Mouse (Mus musculus) intestine, embryonic 16.5 days (tissue): Measurements from ENCODE around the gene Tln1. TPM values are rescaled to one million over a fixed set of nuclear protein-coding genes. Genes with fewer than 3 reads are reported as not detected.

Experiments used
- ATAC-seq: fragments of 200-750 bp; cut with Nextera tagmentation; 2 replicates; pipeline ENCODE4 v1.8.0; 2017; ENCODE audit warnings: moderate TSS enrichment, moderate library complexity
- H3K27ac ChIP-seq: fragments of 300-500 bp; sonication (generic); 2 replicates; pipeline ENCODE4 v1.5.1; 2014; ENCODE audit warnings: mild to moderate bottlenecking, low read length
- H3K27me3 ChIP-seq: fragments of 300-500 bp; sonication (generic); replicated peaks from 2 replicates; pipeline ENCODE4 v1.6.1; 2014; ENCODE audit warnings: low read length, control low read depth, mixed read lengths; ENCODE audit not compliant: control insufficient read depth, insufficient read depth
- H3K36me3 ChIP-seq: fragments of 300-500 bp; sonication (generic); 2 replicates; pipeline ENCODE4 v1.6.1; 2014; ENCODE audit warnings: low read length, control low read depth; ENCODE audit not compliant: control insufficient read depth, insufficient read depth
- H3K4me1 ChIP-seq: fragments of 300-500 bp; sonication (generic); 2 replicates; pipeline ENCODE4 v1.6.1; 2014; ENCODE audit warnings: low read length, control low read depth, mixed read lengths; ENCODE audit not compliant: control insufficient read depth, insufficient read depth
- H3K4me2 ChIP-seq: fragments of 300-500 bp; sonication (generic); 2 replicates; pipeline ENCODE4 v1.6.1; 2014; ENCODE audit warnings: low read depth, low read length, control low read depth
- H3K4me3 ChIP-seq: fragments of 300-500 bp; sonication (generic); 2 replicates; pipeline ENCODE4 v1.5.1; 2014; ENCODE audit warnings: mild to moderate bottlenecking, low read length
- H3K9ac ChIP-seq: fragments of 300-500 bp; sonication (generic); 2 replicates; pipeline ENCODE4 v1.6.1; 2014; ENCODE audit warnings: low read depth, low read length
- H3K9me3 ChIP-seq: fragments of 300-500 bp; sonication (generic); 2 replicates; pipeline ENCODE4 v1.6.1; 2016; ENCODE audit warnings: low read length, control low read depth; ENCODE audit not compliant: control insufficient read depth
- WGBS: fragments of 180-500 bp; shearing (Covaris S2); extraction: QIAGEN DNeasy Blood & Tissue Kit; methylation state at CpG from one replicate; pipeline ENCODE4 v1.1.7; 2014; 5-methylcytosine and 5-hydroxymethylcytosine counted together
- polyA plus RNA-seq: library from polyadenylated mRNA; unstranded; fragments of >200 nt; fragmentation: Nextera tagmentation; extraction: Ambion mirVana; gene quantifications from 2 replicates; pipeline ENCODE4 v1.2.1, GENCODE M21; 2015

Tln1 gene
- polyA plus RNA-seq, 1 experiment from 2014 or later = 41.2 TPM

DNA sequence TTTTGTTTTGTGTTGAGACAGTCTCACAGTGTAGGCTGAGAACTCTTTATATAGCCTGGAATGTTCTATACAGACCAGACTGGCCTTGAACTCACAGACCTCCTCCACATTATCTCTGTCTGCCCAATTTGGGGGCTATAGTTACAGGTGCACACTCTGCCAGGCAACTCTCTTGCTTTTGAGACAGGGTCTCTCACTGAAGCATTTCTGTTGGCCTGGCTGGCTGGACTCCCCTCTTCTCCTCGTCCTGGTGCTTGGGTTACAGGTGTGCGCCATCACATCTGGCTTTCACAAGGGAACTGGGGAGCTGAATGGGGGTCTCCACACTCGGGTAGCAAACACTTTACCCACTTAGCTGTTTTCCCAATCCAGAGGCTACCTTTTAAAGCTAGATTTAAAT, 29.5 kb upstream of the Tln1 start:
- Histone ChIP-seq H3K4me2 (no peak overlapping the region), H3K9me3 (no peaks in the 10 kb centered on the region), H3K36me3 (no peaks in the 10 kb centered on the region), H3K4me3 (no peak overlapping the region), H3K27me3 (no peaks in the 10 kb centered on the region), H3K27ac (no peak overlapping the region), H3K9ac (no peak overlapping the region), H3K4me1 (no peaks in the 10 kb centered on the region)
- ATAC-seq = no peak
- WGBS = 79% methylated on average over 3 of the region's 3 CpGs

DNA sequence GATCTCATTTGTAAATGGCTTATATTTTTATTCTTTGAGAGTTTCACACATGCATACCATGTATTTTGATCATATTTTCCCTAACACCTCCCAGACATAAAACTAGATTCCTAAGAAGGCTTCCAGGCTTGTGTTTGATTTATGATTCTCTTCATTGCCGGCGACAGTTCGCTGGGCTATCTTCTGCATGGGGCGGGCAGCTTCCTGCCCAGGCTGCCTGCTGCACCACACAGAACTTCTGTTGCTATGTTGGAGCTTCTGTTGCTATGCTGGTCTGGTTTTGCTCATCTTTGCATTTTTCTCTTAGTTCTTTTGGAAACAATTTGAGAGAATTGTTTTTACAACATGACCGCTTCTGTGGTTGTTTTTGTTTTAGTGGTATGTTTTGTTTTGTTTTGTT, 29.1 kb upstream of the Tln1 start:
- H3K27ac ChIP-seq = no peak overlapping the region

DNA sequence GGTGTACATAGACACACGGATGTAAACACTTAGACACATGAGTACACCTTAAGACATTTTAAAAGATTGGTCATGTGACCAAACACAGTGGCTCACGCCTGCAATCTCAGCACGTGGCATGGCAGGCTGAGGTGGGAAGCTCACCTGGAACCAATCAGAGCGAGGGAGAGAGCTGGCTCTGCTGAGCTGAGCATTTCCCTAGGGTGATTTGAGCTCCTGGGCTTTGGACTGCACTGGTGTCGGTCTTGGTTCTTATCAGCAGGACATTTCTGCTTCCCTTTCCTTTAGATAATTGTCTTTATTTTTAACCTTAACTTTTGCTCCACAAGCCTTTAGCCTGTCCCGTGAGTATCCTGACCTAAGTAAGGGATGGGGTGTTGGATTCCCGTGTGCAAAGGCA, 25.2 kb upstream of the Tln1 start:
- H3K4me3 ChIP-seq = no peak overlapping the region
- ATAC-seq = no peak
- H3K4me2 ChIP-seq = no peak overlapping the region
- no peak overlapping the region for H3K27ac ChIP-seq
- no peak overlapping the region for H3K9ac ChIP-seq
- WGBS = 58% methylated on average over 7 of the region's 7 CpGs
- no peaks in the 10 kb centered on the region for H3K27me3 ChIP-seq
- no peaks in the 10 kb centered on the region for H3K4me1 ChIP-seq
- no peaks in the 10 kb centered on the region for H3K9me3 ChIP-seq
- peaks cover 7% of the 10 kb centered on the region; the same call in 1 of the 2 replicates for H3K36me3 ChIP-seq

More for the DNA sequence above, 29.1 kb upstream of the Tln1 start:
- Histone ChIP-seq H3K36me3 (no peaks in the 10 kb centered on the region), H3K4me1 (no peaks in the 10 kb centered on the region), H3K9ac (no peak overlapping the region), H3K4me3 (no peak overlapping the region), H3K27me3 (no peaks in the 10 kb centered on the region), H3K9me3 (no peaks in the 10 kb centered on the region), H3K4me2 (no peak overlapping the region)
- no peak for ATAC-seq
- WGBS = 49% methylated on average over 5 of the region's 5 CpGs

DNA sequence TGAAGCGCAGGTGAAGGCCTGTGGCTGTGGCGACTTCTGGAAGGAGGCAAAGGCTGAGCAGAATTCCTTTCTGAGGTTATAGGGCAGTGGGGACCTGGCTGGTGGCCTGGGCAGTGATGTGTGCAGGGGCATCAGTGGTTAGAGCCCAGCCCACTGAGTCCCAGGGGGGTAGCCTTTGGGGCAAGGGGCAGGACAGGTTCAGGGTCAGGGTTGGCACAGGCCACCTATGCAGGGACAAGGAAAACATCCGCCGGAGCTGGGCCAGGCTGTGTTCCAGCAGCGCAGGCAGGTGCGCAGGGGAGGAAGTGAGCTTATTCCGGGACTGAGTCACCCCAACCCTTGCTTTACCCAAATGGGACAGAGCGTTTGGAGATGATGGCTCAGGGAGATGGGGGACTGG, 23.9 kb upstream of the Tln1 start:
- Histone ChIP-seq H3K27me3 (no peaks in the 10 kb centered on the region), H3K27ac (no peak overlapping the region), H3K9me3 (no peaks in the 10 kb centered on the region), H3K4me1 (no peaks in the 10 kb centered on the region), H3K9ac (no peak overlapping the region), H3K4me2 (no peak overlapping the region), H3K4me3 (no peak overlapping the region), H3K36me3 (peaks cover 11% of the 10 kb centered on the region; the same call in 1 of the 2 replicates)
- ATAC-seq = peak; percentile 30; the same call in 1 of the 2 replicates
- WGBS = 74% methylated on average over 7 of the region's 8 CpGs

DNA sequence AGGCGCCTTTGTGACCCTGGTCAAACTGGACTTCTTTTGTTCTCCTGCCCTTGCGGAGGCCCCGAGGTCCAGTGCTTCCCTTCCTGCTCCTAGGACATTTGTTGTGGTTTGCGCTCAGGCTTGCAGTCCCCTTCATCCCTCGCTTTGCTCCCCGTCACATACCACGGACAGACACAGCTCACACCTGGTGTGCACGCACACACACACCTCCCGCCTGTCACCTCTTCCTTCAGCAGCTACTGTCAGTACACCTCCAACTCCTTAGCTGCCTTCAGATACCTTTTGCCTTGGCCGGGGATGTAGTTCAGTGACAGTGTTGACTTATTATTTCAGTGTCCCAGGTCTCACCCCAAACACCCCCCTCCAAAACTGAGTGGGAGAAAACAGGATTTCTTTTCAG, 23.2 kb upstream of the Tln1 start:
- H3K27ac ChIP-seq = no peak overlapping the region
- WGBS = 51% methylated on average over 10 of the region's 10 CpGs
- ATAC-seq = no peak

DNA sequence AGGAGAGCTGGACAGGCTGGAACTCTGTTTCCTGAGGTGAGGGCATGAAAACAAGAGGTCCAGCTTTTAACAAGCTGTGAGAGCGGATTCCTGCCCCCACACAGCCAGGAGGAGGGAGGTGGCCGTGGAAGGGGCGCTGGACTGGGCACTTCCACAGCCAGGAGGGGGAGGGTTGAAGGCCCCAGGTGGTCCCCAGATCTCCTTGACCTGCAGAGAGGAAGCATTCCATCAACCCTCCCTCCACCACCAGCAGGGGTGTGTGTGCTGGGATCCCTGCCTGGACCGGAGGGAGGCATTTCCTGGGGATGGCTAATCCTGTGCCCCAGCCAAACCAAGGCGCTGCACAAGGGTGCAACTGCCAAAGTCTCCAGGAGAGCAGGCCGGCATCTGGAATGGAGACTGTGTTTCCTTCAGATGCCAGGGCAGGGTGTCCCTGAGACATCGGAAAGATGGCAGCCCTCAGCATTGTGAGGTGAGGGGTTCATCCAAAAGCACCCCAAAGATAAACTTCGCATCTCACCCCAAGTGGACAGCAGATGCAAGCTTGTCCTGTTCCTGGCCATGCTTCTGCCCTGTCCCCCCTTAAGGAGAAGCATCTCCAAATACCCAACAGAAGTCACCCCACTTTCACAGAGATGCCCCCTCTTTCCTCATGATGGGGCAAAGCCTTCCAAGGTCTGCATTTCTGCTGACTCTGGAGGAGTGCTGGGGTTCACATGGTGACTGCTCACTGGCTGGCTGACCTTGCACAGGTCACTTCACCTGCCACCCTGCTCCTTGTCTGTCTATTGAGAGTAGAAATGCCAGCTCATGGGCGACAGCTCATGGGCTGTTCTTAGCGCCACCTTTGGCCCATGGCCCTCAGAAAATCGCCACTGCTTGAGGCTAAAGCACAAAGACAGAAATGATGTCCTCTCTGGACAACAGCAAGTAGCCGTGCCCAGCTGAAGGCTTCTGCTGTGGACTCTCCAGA, 22.2 kb upstream of the Tln1 start, which contains the start of gene Msmp:
Gene Msmp, minus strand, starts transcription at position 51 of the 973 bp plus-strand sequence.
- no peaks in the 10 kb centered on the region for H3K9me3 ChIP-seq
- H3K4me1 ChIP-seq = peaks cover 2% of the 10 kb centered on the region; the same call in 1 of the 2 replicates
- no peak; the same call in 1 of the 2 replicates for ATAC-seq
- peaks cover 14% of the 10 kb centered on the region; the same call in 1 of the 2 replicates for H3K36me3 ChIP-seq
- WGBS = 69% methylated on average over 12 of the region's 12 CpGs
- H3K4me2 ChIP-seq = no peak within 1 kb of the TSS
- H3K4me3 ChIP-seq = no peak within 1 kb of the TSS
- H3K9ac ChIP-seq = no peak within 1 kb of the TSS
- H3K27ac ChIP-seq = no peak within 1 kb of the TSS
- H3K27me3 ChIP-seq = no peaks in the 10 kb centered on the region

More for the DNA sequence above, 23.2 kb upstream of the Tln1 start:
- peaks cover 14% of the 10 kb centered on the region; the same call in 1 of the 2 replicates for H3K36me3 ChIP-seq
- no peak overlapping the region for H3K9ac ChIP-seq
- H3K4me3 ChIP-seq = no peak overlapping the region
- no peaks in the 10 kb centered on the region for H3K27me3 ChIP-seq
- H3K4me1 ChIP-seq = no peaks in the 10 kb centered on the region
- H3K9me3 ChIP-seq = no peaks in the 10 kb centered on the region
- no peak overlapping the region for H3K4me2 ChIP-seq

DNA sequence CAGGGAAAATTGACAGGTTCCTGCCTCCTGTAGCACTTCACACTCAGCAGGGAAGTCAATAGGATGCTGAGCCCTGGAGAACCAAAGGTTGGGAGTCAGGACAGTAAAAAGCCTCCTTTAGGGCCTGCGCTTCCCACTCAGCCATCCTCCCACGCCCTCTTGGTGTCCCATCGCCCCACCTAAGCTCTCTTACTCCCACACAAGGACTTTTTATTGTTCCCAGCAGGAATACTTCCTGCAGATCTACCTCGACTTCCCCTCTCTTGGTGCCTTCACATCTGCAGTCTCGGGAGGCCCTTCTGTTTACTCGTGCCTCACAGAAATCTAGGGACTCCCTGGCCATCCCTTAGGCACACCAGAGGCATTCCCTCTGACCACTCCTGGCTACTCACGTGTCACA, 20.9 kb upstream of the Tln1 start:
- WGBS = 72% methylated on average over 7 of the region's 7 CpGs
- Histone ChIP-seq H3K27me3 (no peaks in the 10 kb centered on the region), H3K9ac (no peak overlapping the region), H3K4me2 (no peak overlapping the region), H3K27ac (no peak overlapping the region), H3K9me3 (no peaks in the 10 kb centered on the region), H3K4me1 (peaks cover 7% of the 10 kb centered on the region; the same call in 1 of the 2 replicates), H3K4me3 (no peak overlapping the region), H3K36me3 (peaks cover 14% of the 10 kb centered on the region; the same call in 1 of the 2 replicates)
- no peak for ATAC-seq

DNA sequence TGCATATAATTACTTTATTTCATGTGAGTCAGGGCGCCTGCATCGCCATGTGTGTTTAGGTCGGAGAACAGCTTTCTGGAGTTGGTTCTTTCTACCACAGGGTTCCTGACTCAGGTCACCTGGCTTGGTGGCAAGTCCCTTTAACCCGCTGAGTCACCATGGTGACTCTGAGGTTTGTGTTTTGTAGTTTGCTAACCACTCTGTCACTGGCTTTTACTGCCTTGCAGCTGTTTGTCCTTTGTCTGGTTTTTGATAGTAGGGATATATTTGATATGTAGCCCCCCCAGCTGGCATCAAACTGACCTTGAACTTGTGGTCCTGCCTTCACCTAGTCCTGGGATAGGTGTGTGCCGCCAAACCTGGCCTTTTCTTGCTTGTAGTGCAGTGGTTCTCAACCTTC, 19.8 kb upstream of the Tln1 start:
- peaks cover 14% of the 10 kb centered on the region; the same call in 1 of the 2 replicates for H3K36me3 ChIP-seq
- 91% methylated on average over 5 of the region's 5 CpGs for whole genome bisulfite sequencing
- H3K4me3 ChIP-seq = no peak overlapping the region
- no peaks in the 10 kb centered on the region for H3K9me3 ChIP-seq
- ATAC-seq = no peak
- H3K27ac ChIP-seq = no peak overlapping the region
- H3K4me2 ChIP-seq = no peak overlapping the region
- H3K27me3 ChIP-seq = no peaks in the 10 kb centered on the region
- peaks cover 13% of the 10 kb centered on the region for H3K4me1 ChIP-seq
- H3K9ac ChIP-seq = no peak overlapping the region

DNA sequence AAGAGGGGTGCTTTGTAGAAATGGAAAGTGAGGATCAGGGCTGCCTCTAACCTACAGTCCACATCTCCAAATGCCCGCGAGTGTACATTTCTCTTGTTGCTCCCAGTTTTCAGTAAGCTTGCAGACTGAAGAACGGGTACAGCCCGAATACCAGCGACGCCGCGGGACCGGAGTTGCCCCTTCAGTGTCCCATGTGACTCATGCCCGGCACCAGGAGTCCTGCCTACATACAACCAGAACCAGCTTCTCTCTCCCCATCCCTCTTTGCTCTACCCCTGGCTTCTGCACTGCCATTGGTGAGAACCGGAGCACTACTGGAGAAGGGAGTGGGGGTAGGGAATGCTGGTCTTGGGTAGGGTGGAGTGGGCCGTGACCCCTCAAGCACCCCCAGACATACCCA, 18.9 kb upstream of the Tln1 start:
- H3K4me2 ChIP-seq = no peak overlapping the region
- H3K9ac ChIP-seq = no peak overlapping the region
- no peaks in the 10 kb centered on the region for H3K9me3 ChIP-seq
- no peak overlapping the region for H3K4me3 ChIP-seq
- no peak overlapping the region for H3K27ac ChIP-seq
- no peaks in the 10 kb centered on the region for H3K27me3 ChIP-seq
- H3K36me3 ChIP-seq = peaks cover 14% of the 10 kb centered on the region; the same call in 1 of the 2 replicates
- H3K4me1 ChIP-seq = peaks cover 20% of the 10 kb centered on the region
- ATAC-seq = no peak
- 96% methylated on average over 12 of the region's 12 CpGs for WGBS
